Mouse (Mus musculus): ENCODE data around the gene Upp1.

DNA sequence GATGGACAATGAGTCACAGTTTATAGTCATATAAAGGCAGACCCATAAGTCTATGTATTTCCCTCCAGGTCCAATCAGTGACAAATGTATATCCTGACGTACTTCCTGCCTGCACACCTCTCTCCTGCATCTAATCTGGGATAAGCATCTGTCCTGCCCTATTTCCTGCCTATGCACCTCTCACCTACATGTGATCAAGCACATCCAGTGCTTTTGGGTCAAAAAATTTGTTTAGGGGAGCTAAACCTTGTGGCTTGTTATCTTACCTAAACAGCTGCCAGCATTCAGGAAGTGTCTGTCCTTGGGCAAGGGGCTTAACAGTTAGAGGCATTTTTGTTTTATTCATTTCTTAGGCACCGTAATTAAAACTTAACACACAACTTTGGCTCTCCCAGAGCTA lies 4.7 kb upstream of the Upp1 start:
- TF ChIP-seq CTCF (IDR thresholded peaks at IDR 0.05; ENCODE audit: low read depth, low read length) (no peak), POLR2A (IDR thresholded peaks at IDR 0.05; ENCODE audit: extremely low read depth, insufficient read depth, low read length) (no peak)
